Comparison of ENCODE assay signal across 21 mouse cellular contexts in genomic region chr4:124414386-124414785, GRCm38 (mm10).
DNase-seq lines count a peak whose midpoint lies in the region; ATAC-seq and TF ChIP-seq lines count a peak whose summit lies in the region.
"Had no signal": no experiment of that assay in that cellular context is flagged by ENCODE, and none has a peak within 500 bp of the region (broad histone marks: within the 10 kb centered on the region; RNA-seq: fewer than 3 reads in every experiment).

No protein-coding gene starts in this region.

- H3K4me2 ChIP-seq in forebrain, embryonic 11.5 days (ENCODE audit: low read depth, low read length, severe bottlenecking), result no peak overlapping the region
- H3K4me2 ChIP-seq in forebrain, postnatal 0 days (ENCODE audit: low read depth), result no peak overlapping the region
- no peak overlapping the region for H3K4me2 ChIP-seq in midbrain, embryonic 11.5 days
- no peak overlapping the region for H3K4me2 ChIP-seq in midbrain, postnatal 0 days (ENCODE audit: low read depth, low read length, poor library complexity, severe bottlenecking)

- peak; percentile 18 for DNase-seq in forebrain, embryonic 11.5 days (ENCODE audit: low spot score)
- no peak for DNase-seq in forebrain, postnatal 0 days
- DNase-seq in heart, adult 11 months, result peak; percentile 64
- no peak for DNase-seq in heart, adult 18-20 months
- peak; percentile 58 for DNase-seq in heart, embryonic 10.5 days (ENCODE audit: low spot score)
- no peak for DNase-seq in heart, postnatal 4 days
- peak; percentile 75 for DNase-seq in midbrain, embryonic 11.5 days (ENCODE audit: low spot score, missing footprints)
- DNase-seq in midbrain, postnatal 0 days (ENCODE audit: low spot score), result no peak
- DNase-seq: adrenal gland, adult 2 months; adrenal gland, adult 8-10 months; adrenal gland, postnatal 10 days; adrenal gland, postnatal 14 days; adrenal gland, postnatal 25 days; adrenal gland, postnatal 36 days; B cell, adult 2 months; cerebellum, adult 11 months; cerebellum, adult 11-12 months had no signal

- H3K4me3 ChIP-seq in forebrain, embryonic 11.5 days (ENCODE audit: low read depth, low read length), result no peak overlapping the region
- H3K4me3 ChIP-seq in forebrain, postnatal 0 days (ENCODE audit: low read depth, low read length), result no peak overlapping the region
- H3K4me3 ChIP-seq in heart, embryonic 10.5 days, result no peak overlapping the region
- H3K4me3 ChIP-seq in midbrain, embryonic 11.5 days (ENCODE audit: low read depth, low read length), result no peak overlapping the region
- H3K4me3 ChIP-seq in midbrain, postnatal 0 days (ENCODE audit: low read depth, low read length), result no peak overlapping the region

- TF ChIP-seq CTCF in forebrain, postnatal 0 days (IDR thresholded peaks at IDR 0.05; ENCODE audit: low read depth), result no peak
- no peak for TF ChIP-seq CTCF in midbrain, postnatal 0 days (IDR thresholded peaks at IDR 0.05)

- H3K27me3 ChIP-seq in forebrain, embryonic 11.5 days (ENCODE audit: control insufficient read depth, insufficient read depth, low read length), result no peaks in the 10 kb centered on the region; the same call in 1 of the 2 replicates
- no peaks in the 10 kb centered on the region for H3K27me3 ChIP-seq in forebrain, postnatal 0 days (ENCODE audit: insufficient read depth, low read length)
- H3K27me3 ChIP-seq in heart, embryonic 10.5 days (ENCODE audit: insufficient read depth, poor library complexity, severe bottlenecking), result 0 out of 2 replicates have a peak, but pooled peaks cover 4% of the 10 kb centered on the region
- H3K27me3 ChIP-seq in midbrain, embryonic 11.5 days (ENCODE audit: control insufficient read depth, insufficient read depth, low read length), result no peaks in the 10 kb centered on the region
- H3K27me3 ChIP-seq in midbrain, postnatal 0 days (ENCODE audit: insufficient read depth, low read length), result no peaks in the 10 kb centered on the region

- no peak overlapping the region for H3K9ac ChIP-seq in forebrain, embryonic 11.5 days (ENCODE audit: low read length)
- H3K9ac ChIP-seq in forebrain, postnatal 0 days, result no peak overlapping the region
- no peak overlapping the region for H3K9ac ChIP-seq in midbrain, embryonic 11.5 days (ENCODE audit: low read length)
- H3K9ac ChIP-seq in midbrain, postnatal 0 days (replicated peaks; ENCODE audit: low read length, poor library complexity, severe bottlenecking), result no peak overlapping the region

- WGBS in forebrain, embryonic 11.5 days, result 93% methylated on average over 7 of the region's 7 CpGs
- WGBS in forebrain, postnatal 0 days, result 90% methylated on average over 7 of the region's 7 CpGs
- WGBS in heart, embryonic 10.5 days, result 83% methylated on average over 7 of the region's 7 CpGs
- WGBS in midbrain, embryonic 11.5 days, result 90% methylated on average over 7 of the region's 7 CpGs
- WGBS in midbrain, postnatal 0 days, result 91% methylated on average over 7 of the region's 7 CpGs

- no peaks in the 10 kb centered on the region for H3K4me1 ChIP-seq in forebrain, embryonic 11.5 days (replicated peaks; ENCODE audit: control insufficient read depth, insufficient read depth, low read length)
- H3K4me1 ChIP-seq in forebrain, postnatal 0 days (ENCODE audit: insufficient read depth), result no peaks in the 10 kb centered on the region
- peaks cover 8% of the 10 kb centered on the region for H3K4me1 ChIP-seq in heart, embryonic 10.5 days
- no peaks in the 10 kb centered on the region for H3K4me1 ChIP-seq in midbrain, embryonic 11.5 days (ENCODE audit: control insufficient read depth, insufficient read depth, low read length)
- no peaks in the 10 kb centered on the region for H3K4me1 ChIP-seq in midbrain, postnatal 0 days (ENCODE audit: insufficient read depth, low read length)

- no peaks in the 10 kb centered on the region for H3K9me3 ChIP-seq in forebrain, embryonic 11.5 days (ENCODE audit: control insufficient read depth, low read length)
- no peaks in the 10 kb centered on the region for H3K9me3 ChIP-seq in forebrain, postnatal 0 days (ENCODE audit: low read length)
- H3K9me3 ChIP-seq in heart, embryonic 10.5 days, result no peaks in the 10 kb centered on the region
- no peaks in the 10 kb centered on the region for H3K9me3 ChIP-seq in midbrain, embryonic 11.5 days (ENCODE audit: control insufficient read depth, low read length)
- no peaks in the 10 kb centered on the region for H3K9me3 ChIP-seq in midbrain, postnatal 0 days (ENCODE audit: low read length)
- H3K9me3 ChIP-seq: G1E had no signal

- no peak overlapping the region for H3K27ac ChIP-seq in forebrain, embryonic 11.5 days (ENCODE audit: low read depth, low read length)
- no peak overlapping the region for H3K27ac ChIP-seq in forebrain, postnatal 0 days (ENCODE audit: low read depth, low read length)
- H3K27ac ChIP-seq in heart, embryonic 10.5 days, result no peak overlapping the region
- no peak overlapping the region for H3K27ac ChIP-seq in midbrain, embryonic 11.5 days (ENCODE audit: low read depth, low read length)
- no peak overlapping the region for H3K27ac ChIP-seq in midbrain, postnatal 0 days (ENCODE audit: low read depth, low read length)

- H3K36me3 ChIP-seq in forebrain, embryonic 11.5 days (ENCODE audit: control insufficient read depth, insufficient read depth, low read length), result no peaks in the 10 kb centered on the region
- no peaks in the 10 kb centered on the region for H3K36me3 ChIP-seq in forebrain, postnatal 0 days (ENCODE audit: insufficient read depth)
- H3K36me3 ChIP-seq in heart, embryonic 10.5 days, result no peaks in the 10 kb centered on the region
- no peaks in the 10 kb centered on the region for H3K36me3 ChIP-seq in midbrain, embryonic 11.5 days (ENCODE audit: control insufficient read depth, insufficient read depth, low read length)
- no peaks in the 10 kb centered on the region for H3K36me3 ChIP-seq in midbrain, postnatal 0 days (ENCODE audit: insufficient read depth, low read length)
- H3K36me3 ChIP-seq: G1E had no signal

- ATAC-seq in forebrain, embryonic 11.5 days (replicated peaks; ENCODE audit: low FRiP score), result no peak
- ATAC-seq in forebrain, postnatal 0 days, result no peak
- no peak for ATAC-seq in midbrain, embryonic 11.5 days (ENCODE audit: low FRiP score)
- ATAC-seq in midbrain, postnatal 0 days (ENCODE audit: low FRiP score), result no peak
- ATAC-seq: activated CD4-positive, CD25-positive, alpha-beta regulatory T cell, adult 4 months; CD4-positive, CD25-positive, alpha-beta regulatory T cell, adult 4 months; Patski had no signal

Comparison
In these comparisons a context has a peak if more than half of its experiments do, and no peak if none do; other contexts are left out.
1. DNase-seq: peak in forebrain, embryonic 11.5 days (single experiment), heart, adult 11 months (single experiment), heart, embryonic 10.5 days (single experiment) and midbrain, embryonic 11.5 days (single experiment); none in forebrain, postnatal 0 days (single experiment), heart, adult 18-20 months (0 of 2), heart, postnatal 4 days (single experiment) and midbrain, postnatal 0 days (single experiment).